Mouse (Mus musculus): Measurements from ENCODE around the gene Adipor2. TPM values are rescaled to one million over a fixed set of nuclear protein-coding genes. Genes with fewer than 3 reads are reported as not detected.

Gene Adipor2
- total and polyA plus RNA-seq, 2 experiments from 2014 or later, result 42.4 to 62.5 TPM

DNA sequence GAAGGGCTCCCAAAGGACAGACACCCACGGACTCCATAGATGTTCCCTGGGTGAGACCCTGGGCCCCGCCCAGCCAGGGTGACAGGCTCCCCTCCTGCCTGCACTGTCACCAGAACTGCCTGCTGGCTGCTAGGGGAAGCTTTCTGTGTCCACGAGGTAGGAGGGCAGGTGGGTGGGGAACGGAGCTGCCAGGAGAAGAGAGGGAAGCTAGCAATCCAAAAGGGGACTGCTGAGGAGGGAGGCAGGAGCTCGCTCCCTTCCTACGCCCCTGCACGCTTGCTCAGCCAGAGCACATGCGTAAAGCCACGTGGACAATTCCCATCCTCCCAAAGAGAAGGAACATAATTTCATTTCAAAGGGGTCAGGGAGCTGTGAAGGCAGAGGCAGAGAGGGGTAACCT lies 107.3 kb downstream of the Adipor2 start:
- peaks cover 2% of the 10 kb centered on the region; the same call in 1 of the 2 replicates for H3K27me3 ChIP-seq (ENCODE audit: control insufficient read depth, insufficient read depth, low read length)
- no peaks in the 10 kb centered on the region for H3K4me1 ChIP-seq (ENCODE audit: control insufficient read depth, insufficient read depth)
- no peak overlapping the region for H3K4me3 ChIP-seq (ENCODE audit: low read depth, low read length)
- 48% methylated on average over 9 of the region's 9 CpGs for WGBS
- no peak overlapping the region for H3K9ac ChIP-seq (replicated peaks; ENCODE audit: low read depth, low read length)
- H3K4me2 ChIP-seq (ENCODE audit: low read depth, low read length), result no peak overlapping the region
- H3K9me3 ChIP-seq (replicated peaks; ENCODE audit: control insufficient read depth, low read length), result no peaks in the 10 kb centered on the region
- DNase-seq (ENCODE audit: low spot score) (no peak), ATAC-seq (ENCODE audit: insufficient read depth, low read depth) (no peak)
- H3K27ac ChIP-seq (ENCODE audit: low read depth), result no peak overlapping the region
- no peaks in the 10 kb centered on the region for H3K36me3 ChIP-seq (replicated peaks; ENCODE audit: control insufficient read depth, insufficient read depth, low read length)
- no peak for TF ChIP-seq EP300 (IDR thresholded peaks at IDR 0.05; ENCODE audit: low read depth)
- no peak for TF ChIP-seq CTCF (IDR thresholded peaks at IDR 0.05; ENCODE audit: low read depth)

DNA sequence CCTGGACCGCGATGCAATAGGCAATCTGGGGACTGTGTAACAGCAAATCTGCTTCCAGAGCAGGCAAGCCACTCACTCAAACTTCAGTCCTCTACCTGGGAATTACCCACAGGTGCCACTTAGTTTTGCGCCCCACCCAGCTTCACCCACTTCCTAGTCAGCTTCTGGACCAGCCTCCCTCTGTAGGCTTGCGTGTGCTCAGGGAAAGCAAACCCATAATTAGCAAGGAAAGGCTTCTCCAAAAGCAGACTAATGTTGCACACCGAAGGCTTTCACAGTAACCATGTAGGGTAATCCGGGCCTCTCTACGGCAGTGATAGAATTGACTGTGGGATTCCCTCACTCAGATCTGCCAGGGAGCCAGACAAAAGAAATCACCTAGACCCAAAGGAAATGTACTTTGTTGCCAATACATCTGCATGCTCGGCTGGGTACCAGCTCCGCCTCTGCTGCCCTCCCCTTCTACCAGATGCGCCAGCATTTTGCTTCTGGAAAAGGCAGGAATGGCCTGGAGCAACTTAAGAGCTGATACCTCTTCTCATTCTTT lies 109.6 kb downstream of the Adipor2 start:
- H3K9ac ChIP-seq (replicated peaks; ENCODE audit: low read depth, low read length), result no peak overlapping the region
- TF ChIP-seq CTCF (IDR thresholded peaks at IDR 0.05; ENCODE audit: low read depth), result no peak
- TF ChIP-seq EP300 (IDR thresholded peaks at IDR 0.05; ENCODE audit: low read depth), result no peak
- H3K9me3 ChIP-seq (replicated peaks; ENCODE audit: control insufficient read depth, low read length), result no peaks in the 10 kb centered on the region
- ATAC-seq (ENCODE audit: insufficient read depth, low read depth), result no peak
- no peak overlapping the region for H3K4me2 ChIP-seq (ENCODE audit: low read depth, low read length)
- H3K4me1 ChIP-seq (ENCODE audit: control insufficient read depth, insufficient read depth), result no peaks in the 10 kb centered on the region
- H3K36me3 ChIP-seq (replicated peaks; ENCODE audit: control insufficient read depth, insufficient read depth, low read length), result no peaks in the 10 kb centered on the region
- WGBS, result 59% methylated on average over 10 of the region's 10 CpGs
- H3K27ac ChIP-seq (ENCODE audit: low read depth), result no peak overlapping the region
- H3K27me3 ChIP-seq (ENCODE audit: control insufficient read depth, insufficient read depth, low read length), result peaks cover 2% of the 10 kb centered on the region; the same call in 1 of the 2 replicates
- no peak for DNase-seq (ENCODE audit: low spot score)
- H3K4me3 ChIP-seq (ENCODE audit: low read depth, low read length), result no peak overlapping the region

- DNase-seq (ENCODE audit: low spot score) (no peak), ATAC-seq (ENCODE audit: insufficient read depth, low read depth) (no peak)
- Histone ChIP-seq H3K9ac (replicated peaks; ENCODE audit: low read depth, low read length) (no peak overlapping the region), H3K27me3 (ENCODE audit: control insufficient read depth, insufficient read depth, low read length) (peaks cover 4% of the 10 kb centered on the region; the same call in 1 of the 2 replicates), H3K4me1 (ENCODE audit: control insufficient read depth, insufficient read depth) (no peaks in the 10 kb centered on the region), H3K4me3 (ENCODE audit: low read depth, low read length) (no peak overlapping the region), H3K4me2 (ENCODE audit: low read depth, low read length) (no peak overlapping the region), H3K9me3 (replicated peaks; ENCODE audit: control insufficient read depth, low read length) (no peaks in the 10 kb centered on the region), H3K36me3 (replicated peaks; ENCODE audit: control insufficient read depth, insufficient read depth, low read length) (no peaks in the 10 kb centered on the region), H3K27ac (ENCODE audit: low read depth) (no peak overlapping the region)
- 85% methylated on average over 6 of the region's 6 CpGs for WGBS
- no peak for TF ChIP-seq EP300 (IDR thresholded peaks at IDR 0.05; ENCODE audit: low read depth)
- no peak for TF ChIP-seq CTCF (IDR thresholded peaks at IDR 0.05; ENCODE audit: low read depth)
These were observed 114.2 kb downstream of the Adipor2 start for GRCm38 (mm10) chr6:119303331-119303730.

Other genes starting within 250 kb of the Adipor2 start
- 8.8 and 12.4 TPM in 2 replicates for gene Dcp1b, start 242.5 kb downstream of the Adipor2 start, total RNA-seq (2014; rRNA removed; ENCODE audit: low replicate concordance)
- 9.9 and 11.4 TPM in 2 replicates for gene Dcp1b, start 242.5 kb downstream of the Adipor2 start, polyA plus RNA-seq (2015; fragmentation: Nextera tagmentation; extraction: Ambion mirVana)
- 120 and 159 TPM in 2 replicates for gene Cacna1c, start 221.3 kb downstream of the Adipor2 start, total RNA-seq (2014; rRNA removed; ENCODE audit: low replicate concordance)
- gene Cacna1c, start 221.3 kb downstream of the Adipor2 start, polyA plus RNA-seq (2015; fragmentation: Nextera tagmentation; extraction: Ambion mirVana), result 46.5 and 51.3 TPM in 2 replicates
- gene Cacna2d4, start 181.2 kb downstream of the Adipor2 start, total RNA-seq (2014; rRNA removed; ENCODE audit: low replicate concordance), result not detected in 2 replicates
- not detected in 2 replicates for gene Cacna2d4, start 181.2 kb downstream of the Adipor2 start, polyA plus RNA-seq (2015; fragmentation: Nextera tagmentation; extraction: Ambion mirVana)
- not detected in 2 replicates for gene Lrtm2, start 86.9 kb downstream of the Adipor2 start, total RNA-seq (2014; rRNA removed; ENCODE audit: low replicate concordance)
- gene Lrtm2, start 86.9 kb downstream of the Adipor2 start, polyA plus RNA-seq (2015; fragmentation: Nextera tagmentation; extraction: Ambion mirVana), result 0.03 and 0.10 TPM in 2 replicates
- 40.1 and 43.3 TPM in 2 replicates for gene Fbxl14, start 62.0 kb upstream of the Adipor2 start, total RNA-seq (2014; rRNA removed; ENCODE audit: low replicate concordance)
- 2.2 TPM in 2 replicates for gene Fbxl14, start 62.0 kb upstream of the Adipor2 start, polyA plus RNA-seq (2015; fragmentation: Nextera tagmentation; extraction: Ambion mirVana)
- gene Wnt5b, start 126.6 kb upstream of the Adipor2 start, total RNA-seq (2014; rRNA removed; ENCODE audit: low replicate concordance), result 5.3 and 5.5 TPM in 2 replicates
- gene Wnt5b, start 126.6 kb upstream of the Adipor2 start, polyA plus RNA-seq (2015; fragmentation: Nextera tagmentation; extraction: Ambion mirVana), result 4.2 and 4.3 TPM in 2 replicates